Mouse (Mus musculus): ENCODE measurements around the gene Rab4b.

The Rab4b gene

GRCm38 (mm10) chr7:27182498-27182897, 3.8 kb upstream of the Rab4b start:
- DNase-seq (ENCODE audit: low spot score) = no peak

GRCm38 (mm10) chr7:27180837-27181695, 2.4 kb upstream of the Rab4b start, which contains the start of the genes Gm21983 and Mia:
Gene Gm21983 (minus strand): TSS chr7:27181086.
Gene Mia (minus strand): TSS chr7:27181157.
- no peak for DNase-seq (ENCODE audit: low spot score)

- no peak for DNase-seq (ENCODE audit: low spot score)
Observed at GRCm38 (mm10) chr7:27180036-27180435, 1.3 kb upstream of the Rab4b start.

- no peak for DNase-seq (ENCODE audit: low spot score)
Observed at GRCm38 (mm10) chr7:27179217-27179918, 672 bp upstream of the Rab4b start.

GRCm38 (mm10) chr7:27177942-27178323, 763 bp downstream of the Rab4b start:
- no peak for DNase-seq (ENCODE audit: low spot score)

GRCm38 (mm10) chr7:27174896-27175295, 3.8 kb downstream of the Rab4b start:
- DNase-seq (ENCODE audit: low spot score) = no peak

GRCm38 (mm10) chr7:27174496-27174895, 4.2 kb downstream of the Rab4b start:
- DNase-seq (ENCODE audit: low spot score) = no peak

GRCm38 (mm10) chr7:27170981-27171380, 7.7 kb downstream of the Rab4b start:
- DNase-seq (ENCODE audit: low spot score) = no peak

GRCm38 (mm10) chr7:27168371-27168770, 10.3 kb downstream of the Rab4b start:
- DNase-seq (ENCODE audit: low spot score) = no peak

GRCm38 (mm10) chr7:27167475-27168094, 11.1 kb downstream of the Rab4b start:
- no peak for DNase-seq (ENCODE audit: low spot score)

- peak; percentile 94 for DNase-seq (ENCODE audit: low spot score)
Observed at GRCm38 (mm10) chr7:27166614-27167474, 11.9 kb downstream of the Rab4b start, which contains the start of gene Egln2. Gene Egln2 (minus strand): TSS chr7:27166802.

GRCm38 (mm10) chr7:27166229-27166613, 12.5 kb downstream of the Rab4b start:
- peak; percentile 86 for DNase-seq (ENCODE audit: low spot score)

- DNase-seq (ENCODE audit: low spot score) = no peak
Observed at GRCm38 (mm10) chr7:27165696-27166095, 13.0 kb downstream of the Rab4b start.

GRCm38 (mm10) chr7:27165007-27165655, 13.6 kb downstream of the Rab4b start:
- DNase-seq (ENCODE audit: low spot score) = no peak

GRCm38 (mm10) chr7:27164112-27164947, 14.4 kb downstream of the Rab4b start:
- no peak for DNase-seq (ENCODE audit: low spot score)

- DNase-seq (ENCODE audit: low spot score) = no peak
Observed at GRCm38 (mm10) chr7:27163450-27163805, 15.3 kb downstream of the Rab4b start.

GRCm38 (mm10) chr7:27162780-27163449, 15.8 kb downstream of the Rab4b start:
- DNase-seq (ENCODE audit: low spot score) = no peak

- DNase-seq (ENCODE audit: low spot score) = no peak
Observed at GRCm38 (mm10) chr7:27161744-27162143, 17.0 kb downstream of the Rab4b start.

- no peak for DNase-seq (ENCODE audit: low spot score)
Observed at GRCm38 (mm10) chr7:27160921-27161320, 17.8 kb downstream of the Rab4b start.

- DNase-seq (ENCODE audit: low spot score) = peak; percentile 90
Observed at GRCm38 (mm10) chr7:27159882-27160281, 18.8 kb downstream of the Rab4b start.

Data from retina, embryonic 14.5 days (tissue).